7 mouse cellular contexts compared by ENCODE assay signal in the genomic region with DNA sequence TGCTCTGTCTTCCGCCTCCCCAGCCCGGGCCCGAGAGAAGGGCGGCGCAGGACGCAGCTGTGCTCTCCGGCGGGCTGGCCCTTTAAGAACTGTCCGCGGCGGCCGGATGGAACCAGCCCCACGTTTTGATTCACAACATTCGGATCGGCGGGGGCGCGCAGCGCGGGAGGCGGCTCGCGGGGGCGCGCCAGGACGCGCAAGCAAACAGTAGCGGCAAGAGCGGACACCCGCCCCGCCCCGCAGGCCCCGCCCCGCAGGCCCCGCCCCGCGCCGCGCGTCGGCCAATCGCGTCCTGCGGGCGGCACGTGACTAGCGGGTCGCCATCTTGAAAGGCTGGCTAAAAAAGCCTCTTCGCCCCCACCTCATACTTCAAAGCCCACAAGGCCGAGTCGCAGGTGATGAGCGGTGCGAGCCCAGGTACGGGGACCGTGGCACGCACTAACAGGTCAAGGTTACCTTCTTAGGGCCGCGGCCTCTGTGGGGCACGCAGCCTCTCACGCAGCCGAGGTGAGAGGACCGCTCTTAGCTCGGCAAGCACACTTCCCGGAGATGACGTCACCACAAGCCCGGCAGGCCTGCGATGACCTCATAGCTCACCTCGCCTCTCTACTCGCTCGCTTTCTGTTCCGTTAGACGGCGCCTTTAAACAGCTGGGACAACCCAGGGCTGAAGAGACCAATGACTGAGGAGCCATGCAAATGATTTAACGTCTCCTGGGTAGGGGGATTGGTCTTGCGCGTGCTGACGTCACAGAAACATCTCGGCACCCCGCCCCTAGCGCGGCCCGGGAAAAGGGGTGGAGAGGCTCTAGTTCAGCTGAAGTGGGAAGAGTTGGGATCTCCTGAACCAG. TPM values are rescaled to one million over a fixed set of nuclear protein-coding genes. Genes with fewer than 3 reads are reported as not detected.
DNase-seq lines count a peak whose midpoint lies in the region; ATAC-seq lines count a peak whose summit lies in the region.

No protein-coding gene starts in this region.

- H3K9me3 ChIP-seq in intestine, embryonic 15.5 days, result no peaks in the 10 kb centered on the region
- no peaks in the 10 kb centered on the region for H3K9me3 ChIP-seq in midbrain, embryonic 11.5 days (ENCODE audit: control insufficient read depth, low read length)

- peaks cover 16% of the 10 kb centered on the region for H3K36me3 ChIP-seq in intestine, embryonic 15.5 days
- H3K36me3 ChIP-seq in midbrain, embryonic 11.5 days (ENCODE audit: control insufficient read depth, insufficient read depth, low read length), result peaks cover 13% of the 10 kb centered on the region

- H3K9ac ChIP-seq in intestine, embryonic 15.5 days, result peak overlapping the region; percentile 92
- H3K9ac ChIP-seq in midbrain, embryonic 11.5 days (ENCODE audit: low read length), result peak overlapping the region; percentile 98

- H3K27me3 ChIP-seq in intestine, embryonic 15.5 days (replicated peaks), result no peaks in the 10 kb centered on the region
- no peaks in the 10 kb centered on the region for H3K27me3 ChIP-seq in midbrain, embryonic 11.5 days (ENCODE audit: control insufficient read depth, insufficient read depth, low read length)

- peaks cover 51% of the 10 kb centered on the region for H3K4me1 ChIP-seq in intestine, embryonic 15.5 days (replicated peaks)
- peaks cover 28% of the 10 kb centered on the region for H3K4me1 ChIP-seq in midbrain, embryonic 11.5 days (ENCODE audit: control insufficient read depth, insufficient read depth, low read length)

- peak; percentile 98 for DNase-seq in adrenal gland, adult 2 months
- DNase-seq in embryo, embryonic 11.5 days (ENCODE audit: low read depth, low spot score), result peak; percentile 91
- DNase-seq in gastrocnemius, postnatal 36 days, result peak; percentile 96 to 98
- DNase-seq in left cerebral cortex, postnatal 36 days (ENCODE audit: low spot score in 2 of 2), result peak; percentile 96 to 97
- DNase-seq in midbrain, embryonic 11.5 days (ENCODE audit: low spot score, missing footprints), result peak; percentile 100
- DNase-seq in skeletal muscle tissue, adult 2 months (ENCODE audit: low read depth, low spot score), result peak; percentile 95

- H3K4me2 ChIP-seq in intestine, embryonic 15.5 days (replicated peaks), result peak overlapping the region; percentile 77
- H3K4me2 ChIP-seq in midbrain, embryonic 11.5 days, result peak overlapping the region; percentile 92

- ATAC-seq in intestine, embryonic 15.5 days, result peak; percentile 91
- peak; percentile 89 for ATAC-seq in midbrain, embryonic 11.5 days (ENCODE audit: low FRiP score)

- WGBS in intestine, embryonic 15.5 days, result under 1% methylated on average over 82 of the region's 82 CpGs
- 0% methylated on average over 77 of the region's 82 CpGs for WGBS in midbrain, embryonic 11.5 days

- intact Hi-C loops in gastrocnemius, postnatal 36 days (cut with DNase I), result no loop called here
- intact Hi-C loops in left cerebral cortex, postnatal 36 days (cut with DNase I), result no loop called here

- H3K27ac ChIP-seq in intestine, embryonic 15.5 days, result peak overlapping the region; percentile 92
- H3K27ac ChIP-seq in midbrain, embryonic 11.5 days (ENCODE audit: low read depth, low read length), result peak overlapping the region; percentile 93

- H3K4me3 ChIP-seq in intestine, embryonic 15.5 days (replicated peaks), result peak overlapping the region; percentile 89
- H3K4me3 ChIP-seq in midbrain, embryonic 11.5 days (ENCODE audit: low read depth, low read length), result peak overlapping the region; percentile 79

RNA-seq across cellular contexts. Expression of a gene that starts 5.9 kb away (rescaled TPM):
- 100 to 1,000 TPM; 114 to 119 TPM for total RNA-seq in adrenal gland, adult 2 months (2021)
- 511 and 555 TPM in 2 replicates for polyA plus RNA-seq in adrenal gland, adult 2 months (2012; rRNA removed)
- 10 to 100 TPM; 21.7 to 27.2 TPM for total RNA-seq in gastrocnemius, postnatal 36 days (2021)
- 77.9 and 78.3 TPM in 2 replicates for polyA plus RNA-seq in intestine, embryonic 15.5 days (2015; fragmentation: Nextera tagmentation; extraction: Ambion mirVana)
- total RNA-seq in left cerebral cortex, postnatal 36 days (2021), result 100 to 1,000 TPM; 160 to 179 TPM
- polyA plus RNA-seq in midbrain, embryonic 11.5 days (2014; fragmentation: Nextera tagmentation; extraction: Ambion mirVana), result 88.6 and 111 TPM in 2 replicates

RNA-seq across cellular contexts. Expression of a gene that starts 13.5 kb away (rescaled TPM):
- under 1 TPM in 1 of 2 experiments, not detected in 1; 0.06 TPM for total RNA-seq in adrenal gland, adult 2 months (2021)
- not detected in 2 replicates for polyA plus RNA-seq in adrenal gland, adult 2 months (2012; rRNA removed)
- not detected for total RNA-seq in gastrocnemius, postnatal 36 days (2021)
- polyA plus RNA-seq in intestine, embryonic 15.5 days (2015; fragmentation: Nextera tagmentation; extraction: Ambion mirVana), result 32.2 and 37.2 TPM in 2 replicates
- total RNA-seq in left cerebral cortex, postnatal 36 days (2021), result under 1 TPM; 0.27 TPM
- polyA plus RNA-seq in midbrain, embryonic 11.5 days (2014; fragmentation: Nextera tagmentation; extraction: Ambion mirVana), result 0.06 TPM in 1 of 2 replicates, not detected in the other

Comparison
In these comparisons a context has a peak if more than half of its experiments do, and no peak if none do; other contexts are left out.
1. Peak in every context shown above with its lines: DNase-seq, ATAC-seq, H3K4me3 ChIP-seq and H3K27ac ChIP-seq.
2. RNA of a gene that starts 5.9 kb away (total RNA-seq): 160 to 179 TPM in left cerebral cortex, postnatal 36 days and 114 to 119 TPM in adrenal gland, adult 2 months; 21.7 to 27.2 TPM in gastrocnemius, postnatal 36 days; every median in the first group is over 4 times any median in the second.